Mouse (Mus musculus) limb, embryonic 10.5 days (tissue): ENCODE data around the gene Lef1. TPM values are rescaled to one million over a fixed set of nuclear protein-coding genes. Genes with fewer than 3 reads are reported as not detected.

Experiments used
- DNase-seq: peaks from one replicate; pipeline ENCODE4 v3.0.0-alpha.2; 2017; ENCODE audit warnings: low spot score
- H3K27ac ChIP-seq: fragments of 300-500 bp; sonication (generic); 2 replicates; pipeline ENCODE4 v1.5.1; 2016; ENCODE audit warnings: mild to moderate bottlenecking
- H3K27me3 ChIP-seq: fragments of 300-500 bp; sonication (generic); 2 replicates; pipeline ENCODE4 v1.6.1; 2016; ENCODE audit warnings: low read depth, mild to moderate bottlenecking; ENCODE audit not compliant: poor library complexity, severe bottlenecking
- H3K36me3 ChIP-seq: fragments of 300-500 bp; sonication (generic); 2 replicates; pipeline ENCODE4 v1.6.1; 2016; ENCODE audit warnings: mild to moderate bottlenecking, moderate library complexity
- H3K4me1 ChIP-seq: fragments of 300-500 bp; sonication (generic); 2 replicates; pipeline ENCODE4 v1.6.1; 2016
- H3K4me3 ChIP-seq: fragments of 300-500 bp; sonication (generic); 2 replicates; pipeline ENCODE4 v1.5.1; 2016; ENCODE audit warnings: mild to moderate bottlenecking, moderate library complexity
- H3K9me3 ChIP-seq: fragments of 300-500 bp; sonication (generic); replicated peaks from 2 replicates; pipeline ENCODE4 v1.6.1; 2016; ENCODE audit warnings: mild to moderate bottlenecking
- WGBS: fragments of 180-500 bp; shearing (Covaris S2); methylation state at CpG from one replicate; pipeline ENCODE4 v1.1.7; 2016; 5-methylcytosine and 5-hydroxymethylcytosine counted together
- polyA plus RNA-seq: library from polyadenylated mRNA; unstranded; fragments of >200 nt; fragmentation: Nextera tagmentation; extraction: Ambion mirVana; gene quantifications from 2 replicates; pipeline ENCODE4 v1.2.1, GENCODE M21; 2016

The Lef1 gene
- polyA plus RNA-seq, 1 experiment from 2014 or later = 60.1 TPM

GRCm38 (mm10) chr3:131251601-131252000 lies 141.3 kb downstream of the Lef1 start:
- 93% methylated on average over 7 of the region's 7 CpGs for WGBS

GRCm38 (mm10) chr3:131254991-131255390 lies 144.7 kb downstream of the Lef1 start:
- H3K9me3 ChIP-seq = no peaks in the 10 kb centered on the region
- H3K27me3 ChIP-seq = no peaks in the 10 kb centered on the region
- peaks cover 5% of the 10 kb centered on the region; the same call in 1 of the 2 replicates for H3K4me1 ChIP-seq
- H3K27ac ChIP-seq = no peak overlapping the region
- 94% methylated on average over 4 of the region's 4 CpGs for WGBS
- no peak overlapping the region for H3K4me3 ChIP-seq
- H3K36me3 ChIP-seq = peaks cover 17% of the 10 kb centered on the region
- DNase-seq = no peak

More at GRCm38 (mm10) chr3:131251601-131252000, 141.3 kb downstream of the Lef1 start:
- Histone ChIP-seq H3K27me3 (no peaks in the 10 kb centered on the region), H3K9me3 (no peaks in the 10 kb centered on the region), H3K36me3 (peaks cover 42% of the 10 kb centered on the region), H3K4me3 (no peak overlapping the region), H3K27ac (no peak overlapping the region), H3K4me1 (peaks cover 8% of the 10 kb centered on the region; the same call in 1 of the 2 replicates)
- no peak for DNase-seq

GRCm38 (mm10) chr3:131255399-131255981 lies 145.2 kb downstream of the Lef1 start:
- H3K27ac ChIP-seq = no peak overlapping the region
- H3K4me3 ChIP-seq = no peak overlapping the region
- WGBS = 90% methylated on average over 3 of the region's 3 CpGs
- no peaks in the 10 kb centered on the region for H3K27me3 ChIP-seq
- H3K9me3 ChIP-seq = no peaks in the 10 kb centered on the region
- H3K36me3 ChIP-seq = peaks cover 19% of the 10 kb centered on the region
- peaks cover 5% of the 10 kb centered on the region; the same call in 1 of the 2 replicates for H3K4me1 ChIP-seq
- no peak for DNase-seq

- Histone ChIP-seq H3K4me1 (no peaks in the 10 kb centered on the region), H3K9me3 (no peaks in the 10 kb centered on the region), H3K4me3 (no peak overlapping the region), H3K36me3 (peaks cover 41% of the 10 kb centered on the region), H3K27me3 (no peaks in the 10 kb centered on the region), H3K27ac (no peak overlapping the region)
- 91% methylated on average over 3 of the region's 3 CpGs for WGBS
- no peak for DNase-seq
Measured at GRCm38 (mm10) chr3:131258921-131259320, 148.7 kb downstream of the Lef1 start.

- no peak overlapping the region for H3K4me3 ChIP-seq
- peaks cover 38% of the 10 kb centered on the region for H3K36me3 ChIP-seq
- DNase-seq = no peak
- 96% methylated on average over 9 of the region's 9 CpGs for WGBS
- H3K27me3 ChIP-seq = no peaks in the 10 kb centered on the region
- H3K27ac ChIP-seq = no peak overlapping the region
- H3K9me3 ChIP-seq = no peaks in the 10 kb centered on the region
- H3K4me1 ChIP-seq = no peaks in the 10 kb centered on the region
Measured at GRCm38 (mm10) chr3:131259392-131259965, 149.2 kb downstream of the Lef1 start.

- Histone ChIP-seq H3K4me3 (no peak overlapping the region), H3K36me3 (peaks cover 41% of the 10 kb centered on the region), H3K4me1 (no peaks in the 10 kb centered on the region), H3K9me3 (no peaks in the 10 kb centered on the region), H3K27me3 (no peaks in the 10 kb centered on the region), H3K27ac (no peak overlapping the region)
- 96% methylated on average over 6 of the region's 6 CpGs for whole genome bisulfite sequencing
- no peak for DNase-seq
Measured at GRCm38 (mm10) chr3:131260418-131260817, 150.1 kb downstream of the Lef1 start.

- no peak for DNase-seq
- H3K4me3 ChIP-seq = no peak overlapping the region
- WGBS = 88% methylated on average over 15 of the region's 15 CpGs
Measured at GRCm38 (mm10) chr3:131263766-131264486, 153.7 kb downstream of the Lef1 start.

GRCm38 (mm10) chr3:131265516-131265915 lies 155.2 kb downstream of the Lef1 start:
- Histone ChIP-seq H3K4me1 (peaks cover 10% of the 10 kb centered on the region), H3K36me3 (peaks cover 42% of the 10 kb centered on the region), H3K27me3 (no peaks in the 10 kb centered on the region), H3K27ac (no peak overlapping the region), H3K9me3 (no peaks in the 10 kb centered on the region), H3K4me3 (no peak overlapping the region)
- WGBS = 93% methylated on average over 8 of the region's 8 CpGs
- no peak for DNase-seq

More at GRCm38 (mm10) chr3:131263766-131264486, 153.7 kb downstream of the Lef1 start:
- Histone ChIP-seq H3K27ac (no peak overlapping the region), H3K4me1 (0 out of 2 replicates have a peak, but pooled peaks cover 5% of the 10 kb centered on the region), H3K36me3 (peaks cover 45% of the 10 kb centered on the region), H3K9me3 (no peaks in the 10 kb centered on the region), H3K27me3 (no peaks in the 10 kb centered on the region)

GRCm38 (mm10) chr3:131266366-131267050 lies 156.2 kb downstream of the Lef1 start:
- Histone ChIP-seq H3K27ac (no peak overlapping the region), H3K4me1 (peaks cover 20% of the 10 kb centered on the region), H3K4me3 (no peak overlapping the region), H3K36me3 (peaks cover 32% of the 10 kb centered on the region), H3K27me3 (no peaks in the 10 kb centered on the region), H3K9me3 (no peaks in the 10 kb centered on the region)
- 92% methylated on average over 3 of the region's 3 CpGs for WGBS
- no peak for DNase-seq

GRCm38 (mm10) chr3:131270381-131270780 lies 160.1 kb downstream of the Lef1 start:
- 73% methylated on average over 6 of the region's 6 CpGs for WGBS
- Histone ChIP-seq H3K4me3 (peak overlapping the region; percentile 80; the same call in 1 of the 2 replicates), H3K4me1 (peaks cover 35% of the 10 kb centered on the region), H3K36me3 (0 out of 2 replicates have a peak, but pooled peaks cover 3% of the 10 kb centered on the region), H3K27ac (no peak overlapping the region), H3K9me3 (no peaks in the 10 kb centered on the region), H3K27me3 (no peaks in the 10 kb centered on the region)
- DNase-seq = no peak

- H3K4me3 ChIP-seq = peak overlapping the region; percentile 80
- H3K9me3 ChIP-seq = no peaks in the 10 kb centered on the region
- H3K36me3 ChIP-seq = 0 out of 2 replicates have a peak, but pooled peaks cover 3% of the 10 kb centered on the region
- peak overlapping the region; percentile 88 for H3K27ac ChIP-seq
- WGBS = 11% methylated on average over 8 of the region's 8 CpGs
- DNase-seq = peak; percentile 72
- peaks cover 35% of the 10 kb centered on the region for H3K4me1 ChIP-seq
- H3K27me3 ChIP-seq = no peaks in the 10 kb centered on the region
Measured at GRCm38 (mm10) chr3:131271157-131271556, 160.9 kb downstream of the Lef1 start.

- Histone ChIP-seq H3K4me1 (peaks cover 35% of the 10 kb centered on the region), H3K36me3 (0 out of 2 replicates have a peak, but pooled peaks cover 1% of the 10 kb centered on the region), H3K4me3 (peak within 1 kb of the TSS; percentile 80), H3K9me3 (no peaks in the 10 kb centered on the region), H3K27ac (peak within 1 kb of the TSS; percentile 88), H3K27me3 (no peaks in the 10 kb centered on the region)
- DNase-seq = peak; percentile 93
- WGBS = under 1% methylated on average over 54 of the region's 54 CpGs
Measured at GRCm38 (mm10) chr3:131271559-131272373, 161.5 kb downstream of the Lef1 start, which contains the start of gene Hadh. TSS of gene Hadh (minus strand) at chr3:131272101.
